Mouse (Mus musculus) layer of hippocampus, adult 9-10 months (tissue): ENCODE measurements around the gene Plcl1.
"Not testable (repeated sequence)": the region's sequence is repeated elsewhere in the genome, so short reads cannot be mapped to it uniquely, and the experiment has no call there.

ENCODE experiments used
- DNase-seq: peaks from one replicate; pipeline ENCODE4 v3.0.0; 2022; ENCODE audit warnings: low spot score

Plcl1 gene

DNA sequence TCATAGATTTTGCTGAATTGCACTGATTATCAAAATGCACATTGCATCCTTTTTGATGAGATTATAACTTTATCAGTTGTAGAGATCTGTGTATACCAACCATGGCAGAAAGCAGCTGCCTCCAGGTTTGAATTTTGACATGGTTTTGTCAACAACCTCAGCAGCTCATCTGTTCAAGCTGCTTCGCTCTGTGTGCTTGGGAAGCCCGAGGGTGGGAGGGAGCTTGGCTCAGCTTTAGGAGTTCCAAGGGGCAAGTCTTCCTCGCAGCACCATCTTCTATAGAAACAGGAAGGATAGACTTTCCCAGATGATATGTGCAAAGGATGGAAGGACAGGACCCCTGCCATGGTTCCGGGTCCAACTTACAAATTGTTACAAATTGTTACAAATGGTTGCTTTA, 32.9 kb downstream of the Plcl1 start:
- DNase-seq, result no peak

DNA sequence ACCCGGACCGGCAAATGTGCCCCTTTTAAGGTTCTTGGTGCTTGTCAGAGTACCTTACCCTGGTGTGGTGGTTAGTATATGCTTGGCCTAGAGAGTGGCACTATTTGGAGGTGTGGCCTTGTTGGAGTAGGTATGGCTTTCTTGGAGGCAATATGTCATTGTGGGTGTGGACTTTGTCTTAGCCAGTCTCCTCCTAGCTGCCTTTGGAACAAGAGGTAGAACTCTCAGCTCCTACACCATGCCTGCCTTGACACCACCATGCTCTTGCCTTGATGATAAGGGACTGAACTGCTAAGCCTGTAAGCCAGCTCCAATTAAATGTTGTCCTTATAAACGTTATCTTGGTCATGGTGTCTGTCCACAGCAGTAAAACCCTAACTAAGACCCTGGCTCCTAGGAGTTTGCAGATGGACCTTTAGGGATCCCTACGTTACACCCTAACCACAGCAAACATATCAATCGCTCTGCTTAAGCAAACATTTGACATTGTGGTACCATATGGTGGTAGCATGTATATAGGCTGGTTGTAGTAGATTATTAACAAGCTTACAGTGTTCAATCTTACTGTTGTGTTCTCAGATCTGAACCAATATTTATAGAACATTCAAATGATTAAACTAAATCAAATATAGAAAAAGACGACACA, 39.4 kb downstream of the Plcl1 start:
- DNase-seq, result no peak

DNA sequence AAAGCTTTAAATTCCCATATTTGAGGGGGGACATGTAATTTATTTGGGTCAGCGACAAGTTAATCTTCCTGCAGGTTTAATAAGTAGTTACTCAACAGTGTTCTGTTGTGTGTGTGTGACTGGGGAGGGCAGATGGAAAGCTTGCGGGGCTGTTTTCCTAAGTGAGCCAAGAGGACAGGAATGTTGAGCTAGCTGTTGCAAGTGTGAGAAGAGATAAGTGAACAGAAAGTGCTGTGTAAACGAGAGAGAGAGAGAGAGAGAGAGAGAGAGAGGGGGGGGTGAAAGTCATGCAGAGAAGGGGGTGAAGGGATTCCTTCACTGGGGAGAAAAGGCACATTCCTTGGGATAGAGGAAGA, 39.9 kb downstream of the Plcl1 start:
- no peak for DNase-seq

DNA sequence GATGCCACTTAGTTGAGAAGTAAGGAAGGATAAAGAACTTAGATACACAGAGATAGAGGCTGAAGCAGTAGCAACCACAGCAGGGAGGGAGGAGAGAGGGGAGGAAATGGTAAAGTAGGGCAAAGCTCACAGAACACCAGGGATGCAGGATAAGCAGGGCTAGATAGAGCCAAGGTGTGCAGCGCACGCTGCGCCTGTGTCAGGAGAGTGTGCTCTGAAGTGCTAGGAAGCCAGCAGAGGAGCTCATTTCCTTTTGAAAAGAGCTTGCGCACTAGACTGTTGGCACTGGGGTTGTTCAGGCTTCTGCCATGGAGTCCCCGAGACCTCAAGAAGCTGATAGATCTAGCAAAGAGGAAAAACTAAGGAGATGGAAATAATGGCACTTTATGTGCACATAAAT, 40.6 kb downstream of the Plcl1 start:
- DNase-seq, result no peak

DNA sequence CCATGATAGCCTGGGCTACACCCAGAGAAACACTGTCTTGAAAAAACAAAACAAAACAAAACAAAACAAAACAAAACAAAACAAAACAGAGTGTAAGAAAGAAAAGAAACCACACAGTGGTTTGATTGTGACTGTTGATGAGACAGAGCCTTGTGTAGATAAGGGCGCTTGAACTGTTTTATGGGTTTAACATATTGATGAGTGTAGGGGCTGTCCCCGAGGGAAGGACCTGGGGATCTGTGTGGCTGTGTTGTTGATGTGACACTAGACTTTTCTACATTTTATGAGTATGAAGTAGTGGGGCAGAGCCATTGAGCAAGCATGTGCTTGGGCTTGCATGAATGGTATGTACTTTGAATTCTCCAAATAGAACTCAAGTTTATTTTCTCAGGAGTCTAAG, 41.2 kb downstream of the Plcl1 start:
- DNase-seq, result no peak

DNA sequence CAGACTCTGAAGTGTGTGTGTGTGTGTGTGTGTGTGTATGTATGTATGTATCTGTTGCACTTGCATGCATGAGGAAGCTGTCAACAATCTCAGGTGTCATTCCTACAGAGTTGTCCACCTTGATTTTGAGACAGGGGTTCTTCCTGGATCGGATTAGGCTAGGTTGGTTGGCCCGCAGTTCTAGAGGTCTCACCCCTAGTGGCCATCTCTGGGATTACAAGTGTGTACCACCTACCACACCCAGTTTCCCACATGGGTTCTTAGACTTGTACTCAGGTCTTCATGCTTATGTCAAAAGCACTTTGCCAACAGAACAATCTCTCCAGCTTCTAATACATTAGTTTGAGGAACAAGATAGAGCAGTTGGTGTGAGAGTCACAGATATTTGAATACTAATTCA, 41.9 kb downstream of the Plcl1 start:
- no peak for DNase-seq

DNA sequence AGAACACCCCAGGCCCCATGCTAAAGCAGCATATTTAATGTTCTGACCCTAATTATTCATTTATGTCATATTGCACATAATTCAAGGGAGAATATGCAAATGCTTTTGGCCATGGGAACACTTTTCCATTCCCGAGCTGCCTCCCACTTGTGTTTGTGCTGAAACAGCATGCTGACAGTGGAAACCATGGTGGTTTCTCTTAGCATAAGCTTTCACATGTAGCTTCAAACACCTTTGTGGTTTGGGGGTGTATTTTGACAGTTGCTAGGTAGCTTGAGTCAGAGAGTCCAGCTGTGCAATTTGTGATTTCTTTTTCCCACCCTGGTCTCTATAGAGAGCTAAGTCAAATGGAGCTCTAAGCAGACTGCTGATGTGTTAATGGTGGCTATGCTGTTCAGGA, 42.4 kb downstream of the Plcl1 start:
- no peak for DNase-seq

DNA sequence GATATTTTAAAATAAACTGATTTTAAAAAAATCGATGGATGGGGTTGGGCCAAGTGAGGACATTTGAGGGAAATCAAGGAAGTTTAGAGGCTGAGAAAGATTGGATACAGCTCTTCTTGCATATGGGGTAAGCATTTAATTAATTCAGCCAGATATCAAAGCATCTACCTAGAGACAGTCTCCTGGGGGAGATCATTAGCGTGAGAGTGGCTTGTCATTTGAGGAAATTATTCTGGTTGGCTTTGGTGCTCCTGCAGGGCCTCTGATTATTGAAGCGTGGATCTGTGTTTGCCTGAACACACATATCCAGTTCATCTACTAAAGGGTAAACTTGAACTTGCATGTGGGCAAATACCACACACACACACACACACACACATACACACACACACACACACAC, 44.1 kb downstream of the Plcl1 start:
- no peak for DNase-seq

DNA sequence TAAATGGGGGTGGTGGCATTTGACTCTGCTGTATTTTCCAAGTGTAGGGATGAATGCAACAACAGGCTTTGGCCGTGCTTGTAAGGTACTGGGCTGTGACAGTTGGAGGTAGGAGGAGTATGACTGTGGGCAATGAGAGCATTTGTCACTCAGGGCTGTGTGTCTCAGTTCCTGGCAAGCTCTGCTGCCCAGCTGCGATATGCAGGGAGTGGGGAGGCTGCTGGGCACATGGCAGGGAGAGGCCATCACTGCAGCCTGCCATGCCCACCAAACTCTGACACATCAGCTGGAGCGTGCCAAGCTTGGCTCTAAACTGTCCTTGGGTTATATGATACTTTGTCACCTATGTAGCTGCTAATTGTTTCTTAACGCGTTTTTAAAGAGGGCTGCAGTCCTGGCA, 48.4 kb downstream of the Plcl1 start:
- peak; percentile 41 for DNase-seq

DNA sequence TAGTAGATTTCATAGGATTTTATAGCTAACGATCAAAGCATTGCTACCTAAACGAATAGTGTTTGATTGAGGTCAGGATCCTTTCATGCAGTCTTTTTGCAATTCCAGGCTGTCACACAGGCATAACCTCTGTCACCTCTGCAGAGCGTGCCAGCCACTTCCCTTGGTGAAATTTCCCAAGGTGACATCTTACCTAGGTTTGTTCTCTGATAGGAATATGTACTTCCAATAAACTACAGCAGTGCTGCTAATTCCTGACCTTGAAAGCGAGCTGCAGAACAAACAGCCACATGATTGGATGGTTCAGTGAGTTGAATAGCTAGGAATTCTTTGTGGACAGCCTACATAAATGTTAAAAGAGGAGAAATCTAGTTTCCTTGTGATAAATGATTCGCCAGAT, 56.6 kb downstream of the Plcl1 start:
- no peak for DNase-seq

DNA sequence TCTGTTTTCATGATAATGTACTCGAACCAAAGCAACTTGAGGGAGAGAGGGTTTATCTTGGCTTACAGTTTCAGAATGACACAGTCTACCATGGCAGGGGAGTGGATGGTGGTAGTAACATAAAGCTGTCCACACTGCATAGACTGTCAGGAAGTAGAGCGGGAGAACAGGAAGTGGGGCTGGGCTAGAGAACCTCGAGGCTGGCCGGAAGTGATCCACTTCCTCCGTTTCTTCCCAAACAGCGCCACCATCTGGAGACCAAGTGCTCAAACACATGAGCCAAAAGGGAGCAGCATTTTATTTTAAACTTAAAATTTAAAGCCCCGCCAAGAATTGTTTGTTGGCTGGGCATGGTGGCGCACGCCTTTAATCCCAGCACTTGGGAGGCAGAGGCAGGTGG, 68.0 kb downstream of the Plcl1 start:
- DNase-seq, result no peak

DNA sequence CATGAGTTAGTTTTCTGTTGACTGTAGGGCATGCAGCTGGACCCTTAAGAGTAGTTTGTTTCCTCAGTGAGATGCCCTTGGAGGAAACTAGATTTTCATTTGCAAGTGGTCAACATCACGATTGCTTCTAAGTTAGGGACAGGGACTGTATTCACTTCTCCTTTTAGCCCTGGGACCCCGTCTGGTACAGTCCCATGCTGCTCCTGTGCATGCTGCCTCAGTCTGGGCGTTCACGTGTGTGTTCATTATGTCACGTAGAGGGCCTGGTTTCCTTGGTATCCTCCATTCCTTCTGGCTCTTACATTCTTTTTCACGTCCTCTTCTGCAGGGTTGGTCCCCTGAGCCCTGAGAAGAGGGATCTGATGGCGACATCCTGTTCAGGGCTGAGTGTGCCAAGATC, 69.3 kb downstream of the Plcl1 start:
- DNase-seq, result peak; percentile 30

DNA sequence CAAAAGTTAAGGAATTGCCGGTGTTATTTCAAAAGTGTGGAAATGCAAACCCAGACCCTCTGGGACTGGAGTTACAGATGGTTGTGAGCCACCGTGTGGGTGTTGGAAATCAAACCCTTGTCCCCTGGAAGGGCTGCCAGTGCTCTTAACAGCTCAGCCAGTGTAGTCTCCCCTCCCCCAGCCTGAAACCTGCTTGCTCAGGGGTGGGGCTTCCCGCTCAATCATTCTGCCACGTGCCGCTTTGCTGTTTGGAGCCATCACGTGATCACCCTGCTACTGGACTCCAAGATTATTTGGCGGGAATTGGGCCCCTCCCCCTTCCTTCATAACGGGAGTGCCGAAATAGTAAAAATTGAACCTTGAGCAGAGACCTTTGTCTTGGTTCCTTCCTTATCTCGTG, 81.7 kb downstream of the Plcl1 start:
- not testable (repeated sequence) for DNase-seq

DNA sequence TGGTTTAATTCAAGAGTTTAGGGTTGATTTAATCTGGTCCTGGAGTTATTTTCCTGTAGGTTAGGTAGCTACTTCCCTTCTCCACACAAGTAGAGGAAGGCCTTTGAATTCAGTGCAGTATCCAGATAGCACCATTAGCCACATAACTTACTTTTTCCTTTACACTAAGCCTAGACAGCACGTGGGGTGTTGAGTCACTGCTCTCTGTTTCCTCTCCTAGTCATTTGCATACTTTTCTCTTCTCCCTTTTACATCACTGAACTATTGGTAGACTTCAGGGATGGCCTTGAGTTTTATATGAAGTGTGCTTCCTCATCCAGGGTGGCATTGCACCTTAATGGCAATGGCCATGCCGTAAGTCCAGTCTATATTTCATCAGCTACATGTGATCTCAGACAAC, 82.5 kb downstream of the Plcl1 start:
- DNase-seq, result no peak

DNA sequence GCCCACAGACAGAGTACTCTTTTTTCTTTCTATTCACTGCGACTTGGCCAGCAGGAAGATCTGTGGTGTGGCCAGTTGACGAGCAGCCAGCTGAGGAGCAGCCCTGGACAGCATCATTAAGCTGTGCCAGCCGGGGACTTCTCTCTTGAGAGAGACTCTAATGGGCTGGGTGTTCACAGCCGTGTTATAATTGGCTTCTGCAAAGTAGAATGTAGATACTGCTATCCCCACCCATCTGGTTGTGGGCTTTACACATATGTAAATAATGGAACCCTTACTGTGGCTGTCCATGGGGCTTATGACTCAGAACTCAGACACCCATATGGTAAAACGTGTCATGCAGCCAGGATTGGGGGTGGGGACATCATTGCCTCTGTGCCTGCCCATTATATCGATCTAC, 83.6 kb downstream of the Plcl1 start:
- no peak for DNase-seq

DNA sequence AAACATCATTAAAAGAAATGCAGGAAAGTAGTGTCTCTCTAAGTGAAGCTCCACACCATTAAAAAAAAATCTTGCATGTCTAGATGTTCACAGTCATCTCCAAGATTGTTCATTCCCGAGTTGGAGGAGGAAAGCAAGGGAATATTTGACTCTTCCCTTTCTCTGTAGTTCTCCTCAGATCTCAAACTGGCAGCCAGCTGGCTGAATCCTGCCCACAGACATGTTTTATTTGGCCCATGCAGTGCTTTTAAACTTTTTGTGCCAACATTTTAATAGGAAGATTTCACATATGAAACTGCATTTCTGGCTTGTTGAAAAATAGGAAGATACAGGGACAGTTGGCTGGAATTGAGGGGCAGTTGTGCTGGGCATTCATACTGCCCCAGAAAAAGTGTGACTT, 94.2 kb downstream of the Plcl1 start:
- DNase-seq, result peak; percentile 31

DNA sequence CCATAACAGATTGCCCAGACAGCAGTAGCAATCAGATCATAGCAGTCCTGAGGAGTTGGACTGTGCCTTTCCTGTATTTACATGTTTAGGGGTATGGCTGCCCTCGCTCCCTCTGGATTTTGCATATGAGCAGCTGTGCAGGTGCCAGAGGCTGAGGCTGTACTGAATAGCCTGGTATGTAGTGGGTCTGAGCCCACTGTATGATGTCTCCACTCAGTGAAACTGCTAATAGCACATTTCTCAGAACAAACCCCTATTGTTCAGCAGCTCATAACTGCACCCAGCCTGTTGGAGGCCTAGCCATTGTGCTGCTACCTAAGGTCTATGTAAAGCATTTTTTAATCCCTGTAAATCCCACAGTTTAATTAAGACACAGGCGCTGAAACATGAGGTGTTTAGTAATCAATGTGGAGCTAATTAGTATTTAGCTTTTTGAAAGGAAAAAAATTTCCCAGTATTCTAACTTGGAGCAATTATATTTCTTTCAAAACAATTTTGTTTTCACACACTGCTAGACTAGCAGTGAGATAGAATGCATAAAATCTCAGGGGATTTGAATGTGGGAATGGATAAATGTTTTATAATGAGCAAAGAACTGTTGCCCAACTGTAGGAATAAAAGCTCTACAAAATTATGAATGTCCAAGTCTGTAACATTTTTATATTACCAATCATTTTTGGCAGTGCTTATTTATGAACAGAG, 95.4 kb downstream of the Plcl1 start:
- DNase-seq, result no peak

DNA sequence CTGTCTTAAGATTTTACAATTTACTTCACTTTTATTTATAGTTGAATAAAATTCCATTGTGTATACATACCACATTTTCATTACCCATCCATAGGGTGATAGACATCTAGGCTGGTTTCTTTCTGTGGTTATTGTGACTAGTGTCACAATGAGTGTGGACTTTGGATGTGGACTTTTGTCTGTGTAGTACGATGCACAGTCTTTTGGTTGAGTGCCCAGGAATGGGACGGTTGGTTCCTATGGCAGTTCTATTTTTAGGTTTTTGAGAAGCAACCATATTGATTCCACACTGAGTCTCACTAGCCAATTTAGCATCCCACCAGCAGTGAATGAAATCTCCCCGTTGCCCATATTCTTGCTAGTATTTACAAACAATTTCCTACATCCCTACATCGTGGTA, 100.1 kb downstream of the Plcl1 start:
- no peak for DNase-seq

DNA sequence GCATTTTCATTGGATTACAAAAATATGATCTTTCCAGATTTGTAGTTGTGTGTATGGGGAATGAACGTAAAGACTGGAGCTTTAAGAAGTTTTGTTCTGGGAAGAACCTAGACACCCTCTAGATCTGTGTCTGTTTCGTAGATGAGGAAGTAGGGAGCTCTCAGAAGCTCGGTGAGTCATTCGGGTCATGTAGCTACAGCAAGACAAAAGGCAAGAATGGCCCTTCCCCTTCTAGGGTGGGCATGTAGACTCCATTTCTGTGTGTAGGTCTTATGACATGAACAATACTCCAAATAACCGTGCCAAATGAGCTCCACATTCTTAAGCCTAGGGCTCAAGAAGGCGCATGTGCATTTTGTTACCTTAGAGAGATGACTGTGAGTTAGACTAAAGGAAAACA, 101.3 kb downstream of the Plcl1 start:
- DNase-seq, result no peak

DNA sequence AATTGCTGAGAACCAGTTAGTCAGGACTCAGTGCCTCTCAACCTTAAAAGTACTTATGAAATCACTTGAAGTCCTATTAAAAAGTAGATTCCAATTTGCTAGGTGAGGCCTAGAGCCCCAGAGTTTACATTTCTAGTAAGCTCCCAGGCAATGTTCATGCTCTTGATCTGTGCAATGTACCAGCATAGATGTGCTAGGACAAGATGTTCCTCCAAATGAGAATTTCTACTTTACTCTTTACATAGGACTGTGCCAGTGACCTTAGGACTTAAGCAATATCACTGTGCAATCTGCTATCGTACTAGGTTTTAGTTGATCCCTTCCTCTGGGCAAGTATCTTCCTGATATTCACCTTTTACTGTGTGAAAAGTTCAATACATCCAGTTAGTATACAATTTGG, 103.9 kb downstream of the Plcl1 start:
- no peak for DNase-seq

DNA sequence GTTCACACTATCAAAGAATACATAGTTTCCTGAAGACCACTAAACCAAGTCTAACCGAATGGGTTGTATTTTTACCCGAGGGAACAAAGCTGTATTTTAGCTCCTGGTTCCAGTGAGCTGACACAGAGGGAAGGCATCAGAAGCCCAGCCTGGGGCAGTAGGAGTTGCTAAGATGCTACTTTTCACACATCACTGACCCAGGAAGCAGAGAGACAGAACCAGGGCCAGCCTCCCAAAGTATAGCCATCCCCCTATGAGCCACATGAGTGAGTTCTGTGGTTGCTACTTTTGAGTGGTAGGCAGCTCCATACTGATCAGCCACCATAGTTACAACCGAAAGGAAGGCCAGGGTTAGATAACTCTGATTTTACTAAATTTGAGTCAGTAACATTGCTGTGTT, 106.4 kb downstream of the Plcl1 start:
- no peak for DNase-seq

DNA sequence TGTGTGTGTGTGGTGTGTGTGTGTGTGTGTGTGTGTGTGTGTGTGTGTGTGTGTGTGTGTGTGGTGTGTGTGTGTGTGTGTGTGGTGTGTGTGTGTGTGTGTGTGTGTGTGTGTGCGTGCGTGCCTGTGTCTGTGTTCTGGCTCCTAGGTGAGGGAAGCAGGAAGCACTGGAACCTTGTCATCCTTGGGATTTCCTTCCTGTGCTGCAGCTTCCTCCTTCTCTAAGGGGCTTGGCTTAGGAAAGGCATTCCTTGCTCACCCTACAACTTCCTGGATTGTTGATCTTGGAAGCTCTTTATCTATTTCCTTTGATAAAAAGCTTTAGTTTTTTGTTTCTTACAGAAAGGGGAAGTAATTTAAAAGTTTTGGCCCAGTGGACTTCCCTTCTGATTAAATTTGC, 107.1 kb downstream of the Plcl1 start:
- not testable (repeated sequence) for DNase-seq

DNA sequence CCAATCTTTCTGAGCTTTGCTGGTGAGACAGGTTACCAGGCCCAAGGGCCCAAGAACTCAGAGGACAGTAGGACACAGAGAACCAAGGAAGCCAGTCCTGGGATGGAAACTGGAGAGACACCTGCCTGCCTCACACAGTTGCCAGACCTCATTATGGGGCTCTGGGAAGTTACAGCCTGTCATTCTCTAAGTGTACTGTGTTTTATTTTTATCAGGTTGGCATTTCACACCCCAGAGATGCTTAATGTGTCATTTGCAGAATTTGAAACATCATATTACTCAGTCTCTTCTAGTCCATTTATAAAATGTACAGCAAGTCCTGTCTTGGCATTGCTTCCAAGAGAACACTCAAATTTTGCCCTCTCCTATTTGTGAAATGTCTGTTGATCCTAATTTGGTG, 111.5 kb downstream of the Plcl1 start:
- no peak for DNase-seq

DNA sequence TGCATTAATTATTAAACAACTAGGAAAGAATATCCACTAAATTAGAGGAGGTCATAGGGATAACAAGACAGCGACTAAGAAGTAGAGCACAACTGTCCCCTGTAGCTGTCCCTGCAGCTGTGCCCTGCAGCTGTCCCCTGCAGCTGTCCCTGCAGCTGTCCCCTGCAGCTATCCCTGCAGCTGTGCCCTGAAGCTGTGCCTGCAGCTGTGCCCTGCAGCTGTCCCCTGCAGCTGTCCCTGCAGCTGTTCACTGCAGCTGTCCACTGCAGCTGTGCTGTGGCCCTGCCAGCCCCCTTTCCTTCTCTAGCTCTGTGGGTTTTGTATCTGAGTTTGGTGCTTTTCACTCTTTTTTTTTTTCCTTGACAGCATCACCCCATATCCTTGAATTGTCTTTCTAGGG, 118.2 kb downstream of the Plcl1 start:
- no peak for DNase-seq
